Mouse (Mus musculus): ENCODE measurements around the gene Snf8. TPM values are rescaled to one million over a fixed set of nuclear protein-coding genes. Genes with fewer than 3 reads are reported as not detected.

The Snf8 gene
- 17.0 and 17.7 TPM in 2 replicates for polyA plus RNA-seq (2012)

DNA sequence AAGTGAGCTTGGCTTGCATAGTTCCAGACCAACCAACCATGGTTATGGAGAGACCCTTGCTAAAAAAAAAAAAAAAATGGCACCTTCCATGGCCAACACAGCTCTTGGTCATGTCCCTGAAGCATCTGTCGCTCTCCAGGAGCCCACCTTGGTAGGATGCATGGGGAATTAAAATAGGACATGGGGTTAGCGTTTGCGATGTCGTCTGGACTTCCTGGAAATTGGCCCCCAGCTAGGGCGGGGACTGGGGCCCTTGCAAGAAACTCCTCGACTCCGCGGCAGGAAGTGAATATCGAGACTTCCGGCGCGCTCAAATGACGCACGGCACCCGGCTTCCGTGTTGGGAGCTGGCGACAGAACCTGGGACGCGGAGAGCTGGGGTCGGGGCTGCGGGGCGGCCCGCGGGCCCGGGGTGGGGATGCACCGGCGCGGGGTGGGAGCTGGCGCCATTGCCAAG lies at the start of gene Snf8:
Gene Snf8, plus strand, starts transcription at position 290 of the 457 bp plus-strand sequence.
- H3K27me3 ChIP-seq (ENCODE audit: control insufficient read depth) = no peaks in the 10 kb centered on the region
- H3K4me1 ChIP-seq (ENCODE audit: control insufficient read depth) = peaks cover 49% of the 10 kb centered on the region
- peak within 1 kb of the TSS; percentile 88 for H3K4me3 ChIP-seq (replicated peaks)
- no peaks in the 10 kb centered on the region for H3K9me3 ChIP-seq (ENCODE audit: control insufficient read depth, low read length)
- H3K36me3 ChIP-seq (ENCODE audit: control insufficient read depth) = peaks cover 30% of the 10 kb centered on the region
- no peak for TF ChIP-seq TAL1 (IDR thresholded peaks at IDR 0.05; ENCODE audit: low read length)
- no peak for TF ChIP-seq GATA1 (IDR thresholded peaks at IDR 0.05; ENCODE audit: low read length)

GRCm38 (mm10) chr11:95987854-95988447 lies 46.7 kb upstream of the Snf8 start:
- peaks cover 73% of the 10 kb centered on the region for H3K4me1 ChIP-seq (ENCODE audit: control insufficient read depth)
- no peaks in the 10 kb centered on the region for H3K9me3 ChIP-seq (ENCODE audit: control insufficient read depth, low read length)
- H3K36me3 ChIP-seq (ENCODE audit: control insufficient read depth) = peaks cover 15% of the 10 kb centered on the region
- TF ChIP-seq GATA1 (IDR thresholded peaks at IDR 0.05; ENCODE audit: low read length) = no peak
- TF ChIP-seq TAL1 (IDR thresholded peaks at IDR 0.05; ENCODE audit: low read length) = no peak
- H3K4me3 ChIP-seq (replicated peaks) = peak overlapping the region; percentile 2
- no peaks in the 10 kb centered on the region for H3K27me3 ChIP-seq (ENCODE audit: control insufficient read depth)

- H3K36me3 ChIP-seq (ENCODE audit: control insufficient read depth) = peaks cover 18% of the 10 kb centered on the region
- no peaks in the 10 kb centered on the region for H3K9me3 ChIP-seq (ENCODE audit: control insufficient read depth, low read length)
- peak overlapping the region; percentile 2 for H3K4me3 ChIP-seq (replicated peaks)
- no peak for TF ChIP-seq TAL1 (IDR thresholded peaks at IDR 0.05; ENCODE audit: low read length)
- peaks cover 69% of the 10 kb centered on the region for H3K4me1 ChIP-seq (ENCODE audit: control insufficient read depth)
- H3K27me3 ChIP-seq (ENCODE audit: control insufficient read depth) = no peaks in the 10 kb centered on the region
Measured at GRCm38 (mm10) chr11:95988533-95988932, 46.2 kb upstream of the Snf8 start.

DNA sequence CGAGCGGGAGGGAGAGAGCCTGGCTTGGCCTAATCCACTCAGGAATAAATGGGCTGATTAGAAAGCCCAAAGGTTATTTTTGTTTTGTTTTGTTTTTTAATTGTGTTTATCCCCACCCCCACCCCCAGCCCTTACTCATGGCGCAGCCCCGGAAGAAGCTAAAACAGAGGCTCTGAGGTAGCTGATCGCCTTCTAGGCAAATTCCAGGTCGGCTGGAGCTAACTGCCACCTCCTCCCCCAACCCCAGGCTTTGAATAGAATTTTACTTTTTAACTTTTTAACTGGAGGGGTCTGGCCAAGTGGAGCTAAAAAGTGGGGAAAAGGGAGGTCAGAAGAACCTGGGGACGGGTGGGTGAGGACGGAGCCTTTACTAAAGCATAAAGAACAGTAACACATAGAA lies 44.8 kb upstream of the Snf8 start:
- no peaks in the 10 kb centered on the region for H3K27me3 ChIP-seq (ENCODE audit: control insufficient read depth)
- peaks cover 6% of the 10 kb centered on the region for H3K9me3 ChIP-seq (ENCODE audit: control insufficient read depth, low read length)
- H3K4me1 ChIP-seq (ENCODE audit: control insufficient read depth) = peaks cover 67% of the 10 kb centered on the region
- peaks cover 31% of the 10 kb centered on the region for H3K36me3 ChIP-seq (ENCODE audit: control insufficient read depth)
- H3K4me3 ChIP-seq (replicated peaks) = no peak overlapping the region
- no peak for TF ChIP-seq TAL1 (IDR thresholded peaks at IDR 0.05; ENCODE audit: low read length)
- no peak for TF ChIP-seq GATA1 (IDR thresholded peaks at IDR 0.05; ENCODE audit: low read length)

DNA sequence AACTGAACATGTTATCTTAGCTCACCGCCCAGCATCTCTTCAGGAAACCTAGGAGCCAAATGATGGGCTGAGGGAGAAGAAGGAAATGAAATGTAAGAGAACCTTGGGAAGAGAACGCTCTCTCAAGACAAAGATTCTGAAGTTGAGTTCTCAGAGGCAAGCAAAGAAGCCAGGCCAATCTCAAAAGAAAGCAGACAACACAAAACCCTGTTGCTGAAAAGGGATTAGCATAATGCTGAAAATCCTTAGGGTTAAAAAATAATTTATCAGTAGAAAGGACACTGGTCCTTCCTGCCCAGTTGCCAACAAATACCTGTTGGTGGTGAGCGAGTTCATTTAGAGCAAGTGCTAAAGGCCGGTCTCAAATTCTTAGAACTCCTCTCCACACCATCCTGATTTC lies 44.3 kb upstream of the Snf8 start:
- Histone ChIP-seq H3K36me3 (ENCODE audit: control insufficient read depth) (peaks cover 36% of the 10 kb centered on the region), H3K4me3 (replicated peaks) (peak overlapping the region; percentile 57), H3K4me1 (ENCODE audit: control insufficient read depth) (peaks cover 67% of the 10 kb centered on the region), H3K9me3 (ENCODE audit: control insufficient read depth, low read length) (peaks cover 6% of the 10 kb centered on the region), H3K27me3 (ENCODE audit: control insufficient read depth) (no peaks in the 10 kb centered on the region)
- TF ChIP-seq TAL1 (IDR thresholded peaks at IDR 0.05; ENCODE audit: low read length) (no peak), GATA1 (IDR thresholded peaks at IDR 0.05; ENCODE audit: low read length) (no peak)

DNA sequence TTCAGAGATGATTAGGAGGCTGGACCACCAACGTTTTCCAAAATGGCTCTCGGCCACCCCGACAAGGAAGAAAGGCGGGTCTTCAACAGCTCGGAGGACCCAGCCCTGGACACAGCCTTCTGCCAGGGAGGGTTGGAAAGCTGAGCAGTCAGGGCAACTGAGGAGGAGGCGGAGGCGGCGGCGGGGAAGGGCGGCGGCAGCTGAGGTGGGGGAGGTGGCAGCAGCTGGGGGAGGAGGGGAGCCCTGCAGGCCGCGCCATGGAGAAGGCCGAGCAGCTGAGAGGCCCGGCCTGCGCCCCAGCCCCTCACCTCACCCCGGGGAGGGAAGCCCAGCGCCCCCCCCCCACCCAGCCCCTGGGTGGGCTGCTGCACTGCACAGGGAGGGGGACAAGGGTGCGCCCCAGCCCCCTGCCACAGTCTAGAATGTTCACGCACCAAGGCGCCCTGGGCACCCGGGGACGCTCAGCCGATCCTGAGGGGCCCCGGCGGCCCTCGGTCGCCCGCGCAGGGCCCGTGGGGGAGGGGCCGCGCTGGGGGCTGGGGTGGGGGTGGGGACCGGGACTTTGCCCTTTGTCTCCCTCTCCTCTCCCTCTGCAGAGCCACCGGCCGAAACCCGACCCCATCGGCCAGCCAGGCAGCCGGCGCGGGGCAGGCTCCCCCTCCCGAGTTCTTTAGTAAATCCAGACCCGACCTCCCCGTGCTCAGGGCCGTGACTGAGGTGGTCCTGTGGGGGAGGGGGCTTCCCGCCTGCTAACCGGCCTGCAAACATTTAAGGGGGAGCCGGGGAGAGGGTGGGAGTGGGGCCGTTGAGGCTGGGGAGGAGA lies 43.6 kb upstream of the Snf8 start:
- H3K9me3 ChIP-seq (ENCODE audit: control insufficient read depth, low read length) = peaks cover 6% of the 10 kb centered on the region
- H3K27me3 ChIP-seq (ENCODE audit: control insufficient read depth) = no peaks in the 10 kb centered on the region
- H3K4me3 ChIP-seq (replicated peaks) = peak overlapping the region; percentile 57
- peaks cover 39% of the 10 kb centered on the region for H3K36me3 ChIP-seq (ENCODE audit: control insufficient read depth)
- TF ChIP-seq GATA1 (IDR thresholded peaks at IDR 0.05; ENCODE audit: low read length) (no peak), TAL1 (IDR thresholded peaks at IDR 0.05; ENCODE audit: low read length) (no peak)
- H3K4me1 ChIP-seq (ENCODE audit: control insufficient read depth) = peaks cover 65% of the 10 kb centered on the region

DNA sequence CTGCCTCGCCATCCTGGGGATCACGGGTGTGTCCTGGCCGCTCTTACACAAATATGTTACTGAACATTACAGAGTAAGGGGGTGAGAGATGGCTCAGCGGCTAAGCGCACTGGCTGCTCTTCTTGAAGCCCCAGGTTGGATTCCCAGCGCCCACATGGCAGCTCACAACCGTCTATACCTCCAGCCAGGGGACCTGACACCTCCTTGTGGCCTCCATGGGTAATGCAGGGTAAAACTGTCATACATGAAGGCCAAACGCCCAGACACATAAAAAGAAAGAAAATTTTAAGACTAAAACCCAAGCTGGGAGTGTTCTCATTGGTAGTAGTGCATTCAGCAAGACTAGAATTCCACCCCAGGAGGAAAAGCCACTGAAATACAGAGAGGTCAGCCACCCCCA lies 40.5 kb upstream of the Snf8 start:
- TF ChIP-seq GATA1 (IDR thresholded peaks at IDR 0.05; ENCODE audit: low read length) = no peak
- no peak for TF ChIP-seq TAL1 (IDR thresholded peaks at IDR 0.05; ENCODE audit: low read length)
- peaks cover 39% of the 10 kb centered on the region for H3K4me1 ChIP-seq (ENCODE audit: control insufficient read depth)
- peaks cover 6% of the 10 kb centered on the region for H3K9me3 ChIP-seq (ENCODE audit: control insufficient read depth, low read length)
- no peak overlapping the region for H3K4me3 ChIP-seq (replicated peaks)
- no peaks in the 10 kb centered on the region for H3K27me3 ChIP-seq (ENCODE audit: control insufficient read depth)
- H3K36me3 ChIP-seq (ENCODE audit: control insufficient read depth) = peaks cover 41% of the 10 kb centered on the region

DNA sequence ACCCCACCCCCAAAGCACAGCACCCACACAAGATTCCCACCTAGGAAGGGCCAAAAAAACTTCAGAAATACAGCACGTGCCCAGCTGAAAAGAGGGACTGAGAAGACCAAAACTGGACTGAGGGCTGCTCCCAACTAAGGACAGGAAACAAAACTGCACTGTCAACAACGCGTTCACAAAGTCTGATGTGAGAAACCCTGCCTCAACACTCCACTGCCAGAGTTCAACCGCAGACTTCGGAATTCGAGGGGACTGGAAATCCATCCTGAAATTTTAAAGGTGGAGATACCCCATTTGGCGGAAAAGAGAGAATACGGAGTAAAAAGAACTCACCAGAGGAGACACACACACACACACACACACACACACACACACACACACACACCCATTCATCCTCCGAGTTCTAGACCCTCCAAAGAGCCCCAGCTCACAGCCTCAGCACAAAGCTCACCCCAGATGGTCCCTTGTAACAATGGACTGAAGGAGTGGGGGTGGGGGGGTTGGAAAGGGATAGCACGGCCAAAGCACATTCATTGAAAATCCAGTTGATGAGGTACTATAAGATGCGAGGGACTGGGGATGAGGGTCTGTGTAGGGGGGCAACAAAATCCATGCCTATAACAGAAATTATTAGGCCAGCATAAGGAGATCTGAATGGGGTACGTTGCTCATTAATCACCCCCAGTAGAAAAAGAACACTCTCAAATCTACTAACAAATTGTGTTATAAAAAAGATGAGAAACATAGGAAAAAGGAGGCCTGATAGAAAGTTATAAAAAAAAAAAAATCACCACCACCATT lies 31.4 kb upstream of the Snf8 start:
- Histone ChIP-seq H3K27me3 (ENCODE audit: control insufficient read depth) (peaks cover 30% of the 10 kb centered on the region), H3K36me3 (ENCODE audit: control insufficient read depth) (peaks cover 2% of the 10 kb centered on the region; the same call in 1 of the 2 replicates), H3K4me1 (ENCODE audit: control insufficient read depth) (peaks cover 58% of the 10 kb centered on the region), H3K4me3 (replicated peaks) (peak overlapping the region; percentile 86), H3K9me3 (ENCODE audit: control insufficient read depth, low read length) (no peaks in the 10 kb centered on the region)
- TF ChIP-seq GATA1 (IDR thresholded peaks at IDR 0.05; ENCODE audit: low read length) (no peak), TAL1 (IDR thresholded peaks at IDR 0.05; ENCODE audit: low read length) (no peak)

All from erythroblast, embryonic 14.5 days (primary cell).